Mouse (Mus musculus): ENCODE measurements around the gene Phlpp1. TPM values are rescaled to one million over a fixed set of nuclear protein-coding genes. Genes with fewer than 3 reads are reported as not detected.

Gene Phlpp1
- total and polyA plus RNA-seq, 3 experiments = 5.0 to 9.4 TPM; not detected in 1

DNA sequence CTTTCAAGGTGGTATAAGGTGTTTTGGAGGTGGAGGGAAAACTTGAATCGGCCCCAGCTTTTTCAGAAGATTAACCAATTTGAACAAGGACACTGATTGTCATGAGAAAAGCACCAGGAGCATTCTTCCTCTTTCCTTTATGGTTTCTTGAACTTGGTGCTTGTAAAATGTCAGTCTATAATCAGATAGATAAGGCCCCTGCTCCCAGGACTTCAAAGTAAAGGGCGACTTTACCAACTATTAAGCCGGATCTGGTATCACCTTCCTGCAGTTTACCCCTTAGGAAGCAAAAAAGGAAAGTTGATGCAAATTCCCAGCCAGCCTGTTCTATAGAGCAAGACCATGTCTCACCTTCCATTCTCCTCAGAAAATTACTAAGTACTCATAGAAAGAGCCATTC is 21.9 kb downstream of the Phlpp1 start:
- Histone ChIP-seq H3K27ac (ENCODE audit: control insufficient read depth, low read depth, low read length) (no peak overlapping the region), H3K9me3 (replicated peaks; ENCODE audit: insufficient read depth, low read length) (no peaks in the 10 kb centered on the region), H3K79me2 (ENCODE audit: control insufficient read depth, insufficient read depth, low read length, poor library complexity) (peaks cover 2% of the 10 kb centered on the region; the same call in 1 of the 2 replicates), H3K27me3 (ENCODE audit: control insufficient read depth in 1 of 2, insufficient read depth in 2 of 2, low read length in 2 of 2) (no peaks in the 10 kb centered on the region), H3K9ac (ENCODE audit: control insufficient read depth, low read depth, low read length, poor library complexity, severe bottlenecking) (no peak overlapping the region), H3K4me1 (ENCODE audit: control insufficient read depth in 1 of 2, insufficient read depth in 2 of 2, low read length in 2 of 2) (peaks cover 3% of the 10 kb centered on the region in 2 experiments; a peak in 2 of 4 replicates), H3K4me3 (ENCODE audit: control insufficient read depth in 1 of 2, insufficient read depth in 1 of 2, low read depth in 2 of 2, low read length in 2 of 2) (no peak overlapping the region), H3K36me3 (ENCODE audit: control insufficient read depth in 1 of 2, insufficient read depth in 2 of 2, low read length in 2 of 2) (peaks cover 0 to 4% of the 10 kb centered on the region in 2 experiments; a peak in 3 of 4 replicates)
- DNase-seq (ENCODE audit: low read depth, low spot score) = peak; percentile 20
- TF ChIP-seq HCFC1 (IDR thresholded peaks at IDR 0.05; ENCODE audit: low read depth, low read length) (no peak), GATA1 (IDR thresholded peaks at IDR 0.05; ENCODE audit: low read depth, low read length) (peak; percentile 38), EP300 (IDR thresholded peaks at IDR 0.05; ENCODE audit: low read depth in 1 of 2, low read length in 2 of 2) (peak in 1 of 2 experiments; percentile 30; a peak in 1 of 4 replicates)

DNA sequence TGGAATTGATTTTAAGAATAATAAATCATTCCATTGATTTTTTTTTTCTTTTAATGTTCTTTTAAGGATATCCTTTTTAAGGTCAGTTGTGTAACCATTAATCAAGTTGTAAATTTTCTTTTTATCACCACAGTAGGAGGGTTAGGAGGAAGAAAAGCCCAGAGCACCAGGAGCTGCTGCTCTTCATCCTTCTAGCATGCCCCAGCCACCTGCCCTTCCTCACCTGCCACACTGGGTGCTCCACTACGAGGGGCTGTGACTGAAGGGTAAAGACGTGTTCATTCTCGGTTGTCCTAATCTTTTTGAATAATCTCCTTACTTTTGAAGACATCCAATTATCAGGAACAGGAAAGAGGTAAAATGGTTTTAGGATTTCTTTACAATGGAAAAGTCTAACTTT is 22.7 kb downstream of the Phlpp1 start:
- H3K27ac ChIP-seq (ENCODE audit: control insufficient read depth, low read depth, low read length) = no peak overlapping the region
- no peak overlapping the region for H3K4me3 ChIP-seq (ENCODE audit: control insufficient read depth in 1 of 2, insufficient read depth in 1 of 2, low read depth in 2 of 2, low read length in 2 of 2)
- DNase-seq (ENCODE audit: low read depth, low spot score) = no peak
- H3K9me3 ChIP-seq (replicated peaks; ENCODE audit: insufficient read depth, low read length) = no peaks in the 10 kb centered on the region
- TF ChIP-seq GATA1 (IDR thresholded peaks at IDR 0.05; ENCODE audit: low read depth, low read length) (no peak), RAD21 (IDR thresholded peaks at IDR 0.05; ENCODE audit: low read depth, low read length) (no peak), EP300 (IDR thresholded peaks at IDR 0.05; ENCODE audit: low read depth in 1 of 2, low read length in 2 of 2) (no peak), MEF2A (IDR thresholded peaks at IDR 0.05; ENCODE audit: extremely low read depth, insufficient replicate concordance, low read depth, low read length, poor library complexity, severe bottlenecking) (no peak), USF1 (IDR thresholded peaks at IDR 0.05; ENCODE audit: low read depth, low read length) (no peak), POLR2A (IDR thresholded peaks at IDR 0.05; ENCODE audit: control insufficient read depth in 1 of 2, insufficient read depth in 1 of 2, low read depth in 1 of 2, low read length in 2 of 2, poor library complexity in 1 of 2) (no peak), MAFK (IDR thresholded peaks at IDR 0.05; ENCODE audit: borderline replicate concordance, low read depth, low read length) (no peak), KAT2A (conservative IDR thresholded peaks at IDR 0.05; ENCODE audit: low read depth, low read length) (no peak), HCFC1 (IDR thresholded peaks at IDR 0.05; ENCODE audit: low read depth, low read length) (no peak), POLR2AphosphoS5 (IDR thresholded peaks at IDR 0.05; ENCODE audit: borderline replicate concordance, low read depth, low read length) (no peak), SIN3A (IDR thresholded peaks at IDR 0.05; ENCODE audit: low read length) (no peak), MAX (IDR thresholded peaks at IDR 0.05; ENCODE audit: low read length) (no peak), POLR2AphosphoS2 (IDR thresholded peaks at IDR 0.05; ENCODE audit: low read length) (no peak), ZNF384 (IDR thresholded peaks at IDR 0.05; ENCODE audit: low read depth, low read length) (no peak), E2F4 (IDR thresholded peaks at IDR 0.05; ENCODE audit: borderline replicate concordance, low read depth, low read length) (no peak), UBTF (IDR thresholded peaks at IDR 0.05; ENCODE audit: borderline replicate concordance, insufficient read depth, low read depth, low read length) (no peak), CTCF (IDR thresholded peaks at IDR 0.05 in 2 of 3, conservative IDR thresholded peaks at IDR 0.05 in 1 of 3; ENCODE audit: control insufficient read depth in 1 of 3, insufficient read depth in 1 of 3, low read depth in 2 of 3, low read length in 3 of 3, poor library complexity in 1 of 3, severe bottlenecking in 1 of 3) (no peak), NRF1 (IDR thresholded peaks at IDR 0.05; ENCODE audit: insufficient read depth, low read depth, low read length, poor library complexity, severe bottlenecking) (no peak)
- no peak overlapping the region for H3K9ac ChIP-seq (ENCODE audit: control insufficient read depth, low read depth, low read length, poor library complexity, severe bottlenecking)
- peaks cover 3% of the 10 kb centered on the region in 2 experiments; a peak in 2 of 4 replicates for H3K4me1 ChIP-seq (ENCODE audit: control insufficient read depth in 1 of 2, insufficient read depth in 2 of 2, low read length in 2 of 2)
- H3K79me2 ChIP-seq (ENCODE audit: control insufficient read depth, insufficient read depth, low read length, poor library complexity) = peaks cover 2% of the 10 kb centered on the region; the same call in 1 of the 2 replicates
- H3K36me3 ChIP-seq (ENCODE audit: control insufficient read depth in 1 of 2, insufficient read depth in 2 of 2, low read length in 2 of 2) = peaks cover 0 to 4% of the 10 kb centered on the region in 2 experiments; a peak in 3 of 4 replicates
- H3K27me3 ChIP-seq (ENCODE audit: control insufficient read depth in 1 of 2, insufficient read depth in 2 of 2, low read length in 2 of 2) = no peaks in the 10 kb centered on the region

Measured in MEL (cell line).